Mouse (Mus musculus) C2C12 (cell line): ENCODE measurements at regions not wholly inside any gene's neighbourhood (a gene's known extent, or its start where the extent isn't known, plus 50 kb on each side); places are given as distances from the start of the nearest gene placed in this dataset.

Experiments used
- CTCF ChIP-seq: IDR thresholded peaks from one replicate; pipeline ENCODE4 v1.5.1; 2011; ENCODE audit not compliant: control insufficient read depth, insufficient read depth, insufficient read length
- USF1 ChIP-seq: IDR thresholded peaks from one replicate; pipeline ENCODE4 v1.6.1; 2011; ENCODE audit warnings: low read depth, mild to moderate bottlenecking, control low read depth, moderate library complexity

DNA sequence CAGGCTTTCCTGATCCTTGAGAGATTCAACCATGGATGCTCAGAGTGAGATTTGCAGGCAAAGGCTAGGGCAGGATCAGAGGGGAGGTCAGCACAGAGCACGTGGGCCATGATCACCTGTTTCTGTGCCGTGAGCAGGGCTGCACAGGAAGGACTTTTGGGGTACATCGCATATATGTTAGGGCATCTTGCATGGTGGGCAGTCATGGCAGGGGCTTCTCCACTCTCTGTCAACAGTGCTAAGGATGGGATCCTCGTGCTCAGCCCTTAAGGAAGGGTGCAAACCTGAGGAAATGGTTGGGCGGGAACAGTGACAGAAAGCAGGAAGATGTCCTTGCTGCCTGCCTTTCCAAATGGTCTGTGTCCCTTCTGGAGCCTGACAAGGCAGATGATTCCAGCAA, 106.2 kb downstream of the Zfp706 start:
- TF ChIP-seq CTCF (no peak), USF1 (no peak)
